Mouse (Mus musculus) olfactory bulb, adult 2 months (tissue): ENCODE data around the gene Hoxc4.

ENCODE experiments used
- CTCF ChIP-seq: fragments of 200-500 bp; IDR thresholded peaks from 2 replicates; pipeline ENCODE4 v1.5.1; 2012; ENCODE audit warnings: low read depth, mild to moderate bottlenecking, low read length, moderate library complexity; ENCODE audit not compliant: insufficient read depth
- POLR2A ChIP-seq: fragments of 200-500 bp; IDR thresholded peaks from 2 replicates; pipeline ENCODE4 v1.6.1; 2012; ENCODE audit warnings: mild to moderate bottlenecking, low read depth, low read length, moderate library complexity; ENCODE audit not compliant: insufficient read depth

- TF ChIP-seq POLR2A (no peak), CTCF (no peak)
Measured at GRCm38 (mm10) chr15:103053210-103053609, 34.5 kb downstream of the Hoxc4 start.
